Mouse (Mus musculus) brain, embryonic 18.5 days (tissue): ENCODE results near the gene Pxn.
"Not testable (repeated sequence)": the region's sequence is repeated elsewhere in the genome, so short reads cannot be mapped to it uniquely, and the experiment has no call there.

Source experiments
- DNase-seq: peaks from one replicate; pipeline ENCODE4 v3.0.0-alpha.2; 2012; ENCODE audit warnings: low read depth, low spot score

Gene Pxn

GRCm38 (mm10) chr5:115486726-115487125 lies 19.8 kb upstream of the Pxn start:
- no peak for DNase-seq

- DNase-seq = no peak
Observed at GRCm38 (mm10) chr5:115487353-115487752, 19.1 kb upstream of the Pxn start.

- DNase-seq = no peak
Observed at GRCm38 (mm10) chr5:115487942-115488580, 18.4 kb upstream of the Pxn start.

DNA sequence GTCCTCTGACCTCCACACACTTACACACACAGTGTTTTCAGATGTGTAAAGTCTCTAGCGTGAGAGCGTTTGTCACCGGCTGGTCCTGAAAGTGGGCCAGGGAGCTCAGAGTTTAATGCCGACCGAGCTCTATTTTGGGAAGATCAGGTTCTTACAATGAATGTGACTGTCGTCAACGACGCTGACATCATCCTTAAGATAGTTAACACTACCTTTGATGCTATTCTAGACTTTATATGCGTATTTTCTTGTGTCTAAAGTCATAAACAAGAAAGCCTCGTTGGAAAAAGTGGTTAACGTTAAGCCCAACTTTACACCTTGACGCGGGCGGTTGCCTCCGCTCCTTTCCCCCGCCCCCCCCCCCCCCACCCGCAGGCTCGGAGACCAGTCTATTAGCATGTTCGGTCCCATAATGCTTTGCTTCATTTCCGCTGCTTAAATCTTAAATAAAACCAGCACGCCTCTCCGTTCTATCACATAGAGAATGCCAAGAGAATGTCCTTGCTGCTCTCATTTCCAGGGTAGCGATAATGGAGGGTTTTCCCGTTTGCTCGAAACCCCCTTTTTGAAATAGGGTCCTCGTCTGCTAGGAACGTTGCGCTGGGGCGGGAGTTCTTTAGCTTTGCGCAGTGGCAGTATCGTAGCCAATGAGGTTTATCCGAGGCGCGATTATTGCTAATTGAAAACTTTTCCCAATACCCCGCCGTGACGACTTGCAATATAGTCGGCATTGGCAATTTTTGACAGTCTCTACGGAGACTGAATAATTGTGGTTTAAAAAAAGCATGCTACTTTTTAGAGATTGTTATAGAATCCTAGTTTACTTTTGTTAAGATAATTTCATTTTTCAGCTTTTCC lies 17.4 kb upstream of the Pxn start:
- DNase-seq = peak; percentile 75

DNA sequence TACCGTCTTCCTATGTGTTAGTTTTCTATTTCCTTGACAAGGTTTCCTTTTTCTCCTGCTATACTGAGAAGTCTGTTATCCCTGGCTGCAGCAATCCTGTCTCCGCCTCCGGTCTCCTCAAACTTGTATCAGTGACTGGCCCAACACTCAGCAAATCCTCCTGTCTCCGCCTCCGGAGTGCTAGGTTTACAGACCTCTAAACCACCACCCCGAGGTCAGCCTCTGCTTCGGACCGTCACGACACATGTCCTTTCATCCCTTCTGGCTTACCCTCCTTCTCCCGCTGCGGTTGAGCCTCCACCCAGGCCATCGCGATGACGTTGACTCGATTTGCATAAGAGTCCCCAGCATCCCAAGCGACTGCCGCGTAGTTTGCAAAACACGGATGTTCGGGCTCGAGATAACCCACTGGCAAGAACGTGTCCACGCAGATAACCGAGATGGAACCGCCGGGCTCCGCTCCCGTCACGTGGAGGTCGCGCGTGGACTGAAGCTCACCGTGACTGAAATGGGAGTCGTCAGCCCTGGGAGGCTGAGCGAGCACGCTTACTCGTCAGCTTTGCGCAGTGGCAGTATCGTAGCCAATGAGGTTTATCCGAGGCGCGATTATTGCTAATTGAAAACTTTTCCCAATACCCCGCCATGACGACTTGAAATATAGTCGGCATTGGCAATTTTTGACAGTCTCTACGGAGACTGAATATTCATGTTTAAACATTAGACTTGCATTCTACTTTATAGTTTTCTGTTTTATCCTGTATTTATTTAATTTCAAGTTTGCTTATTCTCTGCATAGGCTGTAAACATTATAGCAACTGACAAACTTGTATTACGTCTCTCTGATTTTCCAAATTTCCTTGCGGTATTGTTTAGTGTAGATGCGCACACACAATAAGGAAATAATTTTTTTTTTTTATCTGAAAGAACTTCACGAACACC lies 16.5 kb upstream of the Pxn start:
- DNase-seq = peak; percentile 83

DNA sequence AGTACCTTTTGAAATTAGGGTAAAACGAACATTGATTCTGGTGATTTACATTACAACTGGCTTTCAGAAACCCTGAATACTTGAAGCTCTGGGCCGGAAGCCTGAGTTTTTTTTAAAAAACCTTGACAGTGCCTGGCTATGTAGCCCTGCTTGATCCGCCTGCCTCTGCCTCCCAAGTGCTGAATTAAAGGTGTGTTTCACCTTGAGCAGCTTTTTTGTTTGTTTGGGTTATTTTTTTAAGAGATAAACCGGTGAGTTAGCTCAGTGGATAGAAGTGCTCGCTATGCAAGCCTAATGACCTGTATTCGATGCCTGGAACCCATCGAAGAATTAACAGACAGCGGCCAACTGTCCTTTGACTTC lies 15.9 kb upstream of the Pxn start:
- DNase-seq = no peak

GRCm38 (mm10) chr5:115491076-115491475 lies 15.4 kb upstream of the Pxn start:
- DNase-seq = no peak

GRCm38 (mm10) chr5:115491771-115492322 lies 14.6 kb upstream of the Pxn start:
- no peak for DNase-seq

GRCm38 (mm10) chr5:115492711-115493335 lies 13.7 kb upstream of the Pxn start:
- DNase-seq = no peak

- DNase-seq = no peak
Observed at GRCm38 (mm10) chr5:115493441-115493840, 13.0 kb upstream of the Pxn start.

GRCm38 (mm10) chr5:115495618-115496017 lies 10.9 kb upstream of the Pxn start:
- not testable (repeated sequence) for DNase-seq

DNA sequence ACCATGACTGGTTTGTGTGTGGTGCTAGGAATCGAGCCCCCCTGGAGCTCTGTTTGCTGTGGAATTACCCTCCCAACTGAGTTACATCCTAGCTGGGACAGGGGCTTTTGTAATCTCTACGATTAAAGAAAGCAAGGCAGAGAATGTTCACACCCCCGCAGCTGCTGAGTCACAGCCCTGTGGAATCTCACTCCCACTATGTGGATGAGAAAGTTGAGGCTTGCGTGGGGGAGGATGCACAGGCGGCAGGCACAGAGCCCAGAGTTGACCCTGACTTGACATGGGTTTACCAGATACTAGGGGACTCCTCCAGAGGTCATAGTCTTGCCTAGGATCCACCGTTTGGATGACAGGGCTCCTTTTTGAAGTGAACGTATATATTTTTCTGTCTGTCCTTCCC lies 9.4 kb upstream of the Pxn start:
- no peak for DNase-seq

DNA sequence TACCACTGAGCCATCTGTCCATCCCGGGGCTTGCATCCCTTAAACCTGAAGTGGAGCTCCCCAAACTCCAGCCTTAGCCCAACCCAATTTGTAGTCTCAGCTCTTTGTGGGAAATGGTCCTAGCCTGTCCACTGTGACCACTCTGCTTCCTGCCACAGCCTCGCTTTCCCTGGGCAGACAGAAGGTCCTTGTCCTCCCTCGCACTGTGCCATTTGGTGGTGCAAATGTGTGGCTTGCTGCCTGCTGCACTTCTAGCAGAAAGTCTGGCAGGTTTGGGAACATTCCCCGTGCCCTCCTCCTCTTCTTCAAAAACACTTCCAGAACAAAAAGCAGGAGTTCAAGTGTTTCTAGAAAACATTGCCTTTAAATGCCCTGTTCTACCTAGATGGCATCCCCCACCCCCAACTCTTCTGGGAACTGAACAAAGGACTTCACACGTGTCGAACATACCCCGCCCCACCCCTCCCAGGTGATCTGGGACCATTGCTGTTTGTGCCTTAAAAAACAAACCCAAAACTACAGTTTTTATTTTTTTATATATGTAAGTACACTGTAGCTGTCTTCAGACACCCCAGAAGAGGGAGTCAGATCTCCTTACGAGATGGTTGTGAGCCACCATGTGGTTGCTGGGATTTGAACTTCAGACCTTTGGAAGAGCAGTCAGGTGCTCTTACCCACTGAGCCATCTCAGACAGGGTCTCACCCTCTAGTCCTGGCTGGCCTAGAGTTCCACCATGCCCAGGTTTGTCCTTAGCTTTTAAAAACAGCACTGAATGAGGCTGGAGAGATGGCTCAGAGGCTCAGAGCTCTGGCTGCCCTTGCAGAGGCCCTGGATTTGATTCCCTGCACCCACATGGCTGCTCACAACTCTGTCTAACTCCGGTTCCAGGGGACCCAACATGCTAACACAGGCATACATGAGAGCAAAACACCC lies 7.9 kb upstream of the Pxn start:
- DNase-seq = no peak

- DNase-seq = no peak
Observed at GRCm38 (mm10) chr5:115500383-115500935, 6.0 kb upstream of the Pxn start.

GRCm38 (mm10) chr5:115503035-115503434 lies 3.4 kb upstream of the Pxn start:
- DNase-seq = no peak

- not testable (repeated sequence) for DNase-seq
Observed at GRCm38 (mm10) chr5:115505617-115506016, 859 bp upstream of the Pxn start.

DNA sequence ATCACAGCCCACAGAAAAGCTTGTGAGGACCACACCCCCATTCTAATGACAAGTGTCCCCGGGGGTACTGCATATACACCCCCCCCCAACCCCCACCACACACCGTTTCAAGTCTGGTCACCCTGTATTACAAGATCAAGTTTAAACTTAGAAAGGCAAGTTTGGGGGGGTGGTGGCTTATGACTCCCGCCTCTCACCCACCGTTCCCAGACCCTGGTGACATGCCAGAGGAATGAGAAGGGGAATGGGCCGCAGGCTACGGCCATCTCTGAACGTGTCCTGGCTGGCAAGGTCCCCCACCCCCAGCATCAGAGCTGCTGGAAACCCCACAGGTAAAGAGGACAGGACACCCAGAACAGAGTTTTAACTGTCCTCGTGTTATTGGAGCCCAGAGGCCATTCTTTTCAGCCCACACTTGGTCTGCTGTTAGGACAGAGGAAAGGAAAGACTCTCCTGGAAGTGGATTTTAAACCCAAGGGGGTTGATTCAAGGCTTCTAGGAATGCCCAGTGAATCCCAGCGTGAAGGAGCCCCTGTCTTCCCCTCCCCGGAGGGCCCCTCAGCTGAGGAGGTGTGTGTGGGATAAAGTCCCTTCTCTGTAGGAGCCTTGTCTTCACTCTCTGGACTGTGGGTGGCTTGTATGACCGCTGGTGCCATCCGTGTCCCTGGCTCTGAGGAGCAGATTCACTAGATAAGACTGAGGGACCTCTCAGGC lies 948 bp downstream of the Pxn start:
- DNase-seq = no peak

- DNase-seq = no peak
Observed at GRCm38 (mm10) chr5:115507981-115508858, 1.7 kb downstream of the Pxn start.
